Mouse (Mus musculus) limb, embryonic 12.5 days (tissue): ENCODE results near the gene Gm10961. TPM values are rescaled to one million over a fixed set of nuclear protein-coding genes. Genes with fewer than 3 reads are reported as not detected.
"Not testable (repeated sequence)": the region's sequence is repeated elsewhere in the genome, so short reads cannot be mapped to it uniquely, and the experiment has no call there.

ENCODE experiments used
- ATAC-seq: fragments of 200-750 bp; cut with Nextera tagmentation; 2 replicates; pipeline ENCODE4 v1.8.0; 2017; ENCODE audit warnings: low read depth, moderate TSS enrichment; ENCODE audit not compliant: insufficient number of reproducible peaks, insufficient read depth, low FRiP score, low TSS enrichment
- H3K27ac ChIP-seq: fragments of 300-500 bp; sonication (generic); 2 replicates; pipeline ENCODE4 v1.5.1; 2016; ENCODE audit warnings: mild to moderate bottlenecking, moderate library complexity
- H3K27me3 ChIP-seq: fragments of 300-500 bp; sonication (generic); 2 replicates; pipeline ENCODE4 v1.6.1; 2016; ENCODE audit warnings: mild to moderate bottlenecking, moderate library complexity
- H3K36me3 ChIP-seq: fragments of 300-500 bp; sonication (generic); 2 replicates; pipeline ENCODE4 v1.6.1; 2016; ENCODE audit warnings: mild to moderate bottlenecking, moderate library complexity
- H3K4me1 ChIP-seq: fragments of 300-500 bp; sonication (generic); replicated peaks from 2 replicates; pipeline ENCODE4 v1.6.1; 2016
- H3K4me2 ChIP-seq: fragments of 300-500 bp; sonication (generic); 2 replicates; pipeline ENCODE4 v1.6.1; 2016; ENCODE audit warnings: mild to moderate bottlenecking, moderate library complexity
- H3K4me3 ChIP-seq: fragments of 300-500 bp; sonication (generic); replicated peaks from 2 replicates; pipeline ENCODE4 v1.5.1; 2016; ENCODE audit warnings: mild to moderate bottlenecking
- H3K9ac ChIP-seq: fragments of 300-500 bp; sonication (generic); replicated peaks from 2 replicates; pipeline ENCODE4 v1.6.1; 2016; ENCODE audit warnings: mild to moderate bottlenecking, moderate library complexity
- H3K9me3 ChIP-seq: fragments of 300-500 bp; sonication (generic); 2 replicates; pipeline ENCODE4 v1.6.1; 2016; ENCODE audit warnings: mild to moderate bottlenecking, moderate library complexity
- WGBS: fragments of 180-500 bp; shearing (Covaris S2); methylation state at CpG from one replicate; pipeline ENCODE4 v1.1.7; 2016; 5-methylcytosine and 5-hydroxymethylcytosine counted together
- polyA plus RNA-seq: library from polyadenylated mRNA; unstranded; fragments of >200 nt; fragmentation: Nextera tagmentation; extraction: Ambion mirVana; gene quantifications from 2 replicates; pipeline ENCODE4 v1.2.1, GENCODE M21; 2016

The Gm10961 gene
- polyA plus RNA-seq, 1 experiment from 2014 or later, result not detected

GRCm38 (mm10) chr3:107632786-107633185, 1.7 kb downstream of the Gm10961 start:
- no peaks in the 10 kb centered on the region for H3K9me3 ChIP-seq
- peaks cover 6% of the 10 kb centered on the region; the same call in 1 of the 2 replicates for H3K4me1 ChIP-seq
- no peaks in the 10 kb centered on the region for H3K27me3 ChIP-seq
- H3K36me3 ChIP-seq, result peaks cover 17% of the 10 kb centered on the region; the same call in 1 of the 2 replicates
- no peak overlapping the region for H3K9ac ChIP-seq
- no peak overlapping the region for H3K4me3 ChIP-seq
- no peak overlapping the region for H3K27ac ChIP-seq
- 70% methylated on average over 4 of the region's 4 CpGs for WGBS
- H3K4me2 ChIP-seq, result no peak overlapping the region
- ATAC-seq, result no peak

GRCm38 (mm10) chr3:107633906-107634305, 2.8 kb downstream of the Gm10961 start:
- ATAC-seq, result no peak
- H3K36me3 ChIP-seq, result peaks cover 7% of the 10 kb centered on the region; the same call in 1 of the 2 replicates
- no peaks in the 10 kb centered on the region for H3K9me3 ChIP-seq
- H3K4me1 ChIP-seq, result peaks cover 6% of the 10 kb centered on the region; the same call in 1 of the 2 replicates
- H3K4me3 ChIP-seq, result no peak overlapping the region
- WGBS, result 87% methylated on average over 9 of the region's 9 CpGs
- H3K27me3 ChIP-seq, result no peaks in the 10 kb centered on the region
- no peak overlapping the region for H3K4me2 ChIP-seq
- no peak overlapping the region for H3K9ac ChIP-seq
- H3K27ac ChIP-seq, result no peak overlapping the region

GRCm38 (mm10) chr3:107635836-107636235, 4.7 kb downstream of the Gm10961 start:
- Histone ChIP-seq H3K36me3 (no peaks in the 10 kb centered on the region), H3K9me3 (no peaks in the 10 kb centered on the region), H3K4me2 (no peak overlapping the region), H3K27ac (no peak overlapping the region), H3K9ac (no peak overlapping the region), H3K4me1 (no peaks in the 10 kb centered on the region), H3K4me3 (no peak overlapping the region), H3K27me3 (no peaks in the 10 kb centered on the region)
- no peak for ATAC-seq
- WGBS, result 61% methylated on average over 8 of the region's 8 CpGs

- Histone ChIP-seq H3K4me2 (no peak overlapping the region), H3K27me3 (no peaks in the 10 kb centered on the region), H3K4me1 (no peaks in the 10 kb centered on the region), H3K27ac (no peak overlapping the region), H3K4me3 (no peak overlapping the region), H3K9me3 (no peaks in the 10 kb centered on the region), H3K9ac (no peak overlapping the region), H3K36me3 (no peaks in the 10 kb centered on the region)
- 76% methylated on average over 3 of the region's 3 CpGs for WGBS
- no peak for ATAC-seq
These were observed 5.1 kb downstream of the Gm10961 start for GRCm38 (mm10) chr3:107636236-107636635.

GRCm38 (mm10) chr3:107637606-107638172, 6.6 kb downstream of the Gm10961 start:
- Histone ChIP-seq H3K27ac (no peak overlapping the region), H3K9me3 (no peaks in the 10 kb centered on the region), H3K4me1 (no peaks in the 10 kb centered on the region), H3K4me3 (no peak overlapping the region), H3K36me3 (no peaks in the 10 kb centered on the region), H3K4me2 (no peak overlapping the region), H3K9ac (no peak overlapping the region), H3K27me3 (no peaks in the 10 kb centered on the region)
- WGBS, result 63% methylated on average over 5 of the region's 5 CpGs
- ATAC-seq, result no peak

- Histone ChIP-seq H3K27me3 (no peaks in the 10 kb centered on the region), H3K4me1 (no peaks in the 10 kb centered on the region), H3K4me2 (no peak overlapping the region), H3K4me3 (no peak overlapping the region), H3K36me3 (no peaks in the 10 kb centered on the region), H3K27ac (no peak overlapping the region), H3K9me3 (no peaks in the 10 kb centered on the region), H3K9ac (no peak overlapping the region)
- WGBS, result 93% methylated on average over 3 of the region's 3 CpGs
- ATAC-seq, result no peak
These were observed 15.8 kb downstream of the Gm10961 start for GRCm38 (mm10) chr3:107646947-107647346.

GRCm38 (mm10) chr3:107650276-107650675, 19.2 kb downstream of the Gm10961 start:
- not testable (repeated sequence) for H3K27ac ChIP-seq, H3K9me3 ChIP-seq, H3K4me2 ChIP-seq, H3K4me1 ChIP-seq, ATAC-seq, H3K9ac ChIP-seq, H3K36me3 ChIP-seq, H3K27me3 ChIP-seq, H3K4me3 ChIP-seq
- WGBS, result 75% methylated on average over 5 of the region's 5 CpGs

GRCm38 (mm10) chr3:107652968-107653367, 21.8 kb downstream of the Gm10961 start:
- Histone ChIP-seq H3K36me3 (no peaks in the 10 kb centered on the region), H3K27me3 (no peaks in the 10 kb centered on the region), H3K4me3 (no peak overlapping the region), H3K4me2 (no peak overlapping the region), H3K27ac (no peak overlapping the region), H3K9me3 (no peaks in the 10 kb centered on the region), H3K9ac (no peak overlapping the region), H3K4me1 (no peaks in the 10 kb centered on the region)
- 96% methylated on average over 3 of the region's 3 CpGs for WGBS
- no peak for ATAC-seq

- WGBS, result 76% methylated on average over 3 of the region's 3 CpGs
- H3K9me3 ChIP-seq, result no peaks in the 10 kb centered on the region
- H3K27ac ChIP-seq, result no peak overlapping the region
These were observed 23.7 kb downstream of the Gm10961 start for GRCm38 (mm10) chr3:107654861-107655260.

GRCm38 (mm10) chr3:107655491-107655890, 24.4 kb downstream of the Gm10961 start:
- Histone ChIP-seq H3K4me1 (no peaks in the 10 kb centered on the region), H3K36me3 (peaks cover 21% of the 10 kb centered on the region), H3K4me3 (no peak overlapping the region), H3K27ac (no peak overlapping the region), H3K9ac (no peak overlapping the region), H3K9me3 (no peaks in the 10 kb centered on the region), H3K4me2 (no peak overlapping the region), H3K27me3 (no peaks in the 10 kb centered on the region)
- no peak for ATAC-seq
- 43% methylated on average over 3 of the region's 3 CpGs for WGBS

More at GRCm38 (mm10) chr3:107654861-107655260, 23.7 kb downstream of the Gm10961 start:
- no peak overlapping the region for H3K4me3 ChIP-seq
- no peak overlapping the region for H3K4me2 ChIP-seq
- no peaks in the 10 kb centered on the region for H3K4me1 ChIP-seq
- H3K9ac ChIP-seq, result no peak overlapping the region
- H3K36me3 ChIP-seq, result peaks cover 15% of the 10 kb centered on the region
- H3K27me3 ChIP-seq, result no peaks in the 10 kb centered on the region
- no peak for ATAC-seq

- WGBS, result 97% methylated on average over 2 of the region's 2 CpGs
- Histone ChIP-seq H3K27me3 (no peaks in the 10 kb centered on the region), H3K27ac (no peak overlapping the region), H3K4me1 (no peaks in the 10 kb centered on the region), H3K9ac (no peak overlapping the region), H3K4me3 (no peak overlapping the region), H3K9me3 (no peaks in the 10 kb centered on the region), H3K36me3 (peaks cover 28% of the 10 kb centered on the region), H3K4me2 (no peak overlapping the region)
- ATAC-seq, result no peak
These were observed 25.0 kb downstream of the Gm10961 start for GRCm38 (mm10) chr3:107656151-107656550.

GRCm38 (mm10) chr3:107656888-107657287, 25.8 kb downstream of the Gm10961 start:
- H3K9me3 ChIP-seq, result no peaks in the 10 kb centered on the region
- H3K4me3 ChIP-seq, result no peak overlapping the region
- WGBS, result 76% methylated on average over 4 of the region's 4 CpGs
- no peaks in the 10 kb centered on the region for H3K27me3 ChIP-seq
- no peaks in the 10 kb centered on the region for H3K4me1 ChIP-seq
- H3K9ac ChIP-seq, result no peak overlapping the region
- no peak for ATAC-seq
- peaks cover 33% of the 10 kb centered on the region for H3K36me3 ChIP-seq
- no peak overlapping the region for H3K27ac ChIP-seq
- H3K4me2 ChIP-seq, result no peak overlapping the region
